Mouse (Mus musculus) heart, postnatal 36 days (tissue): ENCODE measurements around the gene 4930426L09Rik. TPM values are rescaled to one million over a fixed set of nuclear protein-coding genes. Genes with fewer than 3 reads are reported as not detected.
"Not testable (repeated sequence)": the region's sequence is repeated elsewhere in the genome, so short reads cannot be mapped to it uniquely, and the experiment has no call there.

Experiments
- DNase-seq, 2 experiments: peaks; one replicate each; pipeline ENCODE4 v3.0.0; 2021 to 2022
- intact Hi-C: fragments of 180-260 bp; cut with DNase I; formaldehyde crosslinking; loops from one replicate; pipeline ENCODE4 v1.15.1; 2025
- total RNA-seq, 2 experiments: library from RNA; stranded (reverse); gene quantifications; 2 replicates each; pipeline ENCODE4 v1.2.3; 2021

The 4930426L09Rik gene
- total RNA-seq, 2 experiments from 2014 or later, result 0.19 TPM; not detected in 1

DNA sequence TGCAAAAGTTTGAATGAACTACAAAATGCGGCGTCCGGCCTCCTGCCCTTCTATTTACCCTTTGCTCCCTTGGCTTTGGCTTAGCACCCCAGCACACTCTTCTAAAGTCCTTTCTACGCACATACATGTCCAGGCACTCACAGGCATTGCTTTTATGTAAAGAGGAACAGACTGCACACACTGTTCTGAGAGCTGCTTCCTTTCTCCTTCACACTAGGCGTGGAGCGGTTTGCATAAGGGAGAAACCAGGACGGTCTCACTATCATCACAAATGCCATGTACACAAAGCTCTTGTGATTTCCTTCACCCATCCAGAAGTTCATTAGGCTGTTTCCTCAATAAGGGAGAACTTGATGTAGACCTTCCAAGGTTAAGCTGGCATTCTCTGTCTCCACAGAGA is 8.0 kb downstream of the 4930426L09Rik start:
- intact Hi-C loops, result no loop called here
- DNase-seq, result no peak

DNA sequence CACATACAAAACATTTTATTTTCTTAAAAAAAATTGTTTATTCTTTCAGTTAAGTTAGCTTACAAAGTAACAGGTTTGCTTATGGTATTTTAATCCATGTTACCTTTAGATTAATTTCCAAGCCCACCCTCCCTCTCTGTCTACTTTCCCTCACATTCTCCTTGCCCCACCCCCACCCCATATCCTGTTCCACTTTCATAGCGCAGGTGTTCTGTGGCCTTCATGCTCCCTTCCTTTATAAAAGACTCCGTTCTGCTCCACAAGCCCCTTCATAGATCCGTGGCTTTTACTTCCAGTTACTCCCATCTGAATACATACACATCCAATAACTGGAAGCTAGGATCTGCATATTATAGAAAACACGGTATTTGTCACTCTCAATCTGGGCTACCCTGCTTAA is 9.4 kb downstream of the 4930426L09Rik start:
- DNase-seq, result no peak
- intact Hi-C loops, result no loop called here

DNA sequence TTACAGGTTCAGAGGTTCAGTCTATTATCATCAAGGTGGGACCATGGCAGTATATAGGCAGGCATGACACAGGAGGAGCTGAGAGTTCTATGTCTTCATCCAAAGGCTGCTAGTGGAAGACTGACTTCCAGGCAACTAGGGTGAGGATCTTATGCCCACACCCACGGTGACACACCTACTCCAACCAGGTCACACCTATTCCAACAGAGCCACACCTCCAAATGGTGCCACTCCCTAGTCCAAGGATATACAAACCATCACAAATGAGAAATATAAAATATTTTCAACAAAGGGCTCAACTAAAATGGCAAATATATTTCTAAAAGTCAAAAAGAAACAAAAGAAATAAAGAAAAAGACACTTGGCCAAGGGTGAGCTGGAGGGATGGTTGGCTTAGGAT is 12.4 kb downstream of the 4930426L09Rik start:
- intact Hi-C loops, DNase-seq: not testable (repeated sequence)

DNA sequence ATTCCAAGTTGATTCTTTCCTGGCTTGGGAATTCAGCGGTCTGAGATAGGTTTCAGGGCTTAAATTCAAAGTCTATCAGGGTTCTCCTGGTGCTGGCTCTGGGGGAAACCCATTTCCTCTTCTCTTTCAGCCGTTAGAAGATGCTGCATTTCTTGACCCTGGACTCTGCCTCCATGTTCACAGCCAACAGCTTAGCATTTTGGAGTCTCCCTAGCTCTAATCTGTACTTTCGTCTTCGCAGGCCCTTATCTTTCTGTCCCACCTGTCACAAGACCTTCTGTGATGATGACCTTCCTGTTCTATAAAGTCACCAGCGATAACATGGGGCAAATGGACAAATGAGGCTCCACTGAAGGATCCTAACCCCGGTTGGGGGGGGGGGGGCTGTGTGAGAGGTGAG is 13.3 kb downstream of the 4930426L09Rik start:
- intact Hi-C loops, result no loop called here
- no peak for DNase-seq

DNA sequence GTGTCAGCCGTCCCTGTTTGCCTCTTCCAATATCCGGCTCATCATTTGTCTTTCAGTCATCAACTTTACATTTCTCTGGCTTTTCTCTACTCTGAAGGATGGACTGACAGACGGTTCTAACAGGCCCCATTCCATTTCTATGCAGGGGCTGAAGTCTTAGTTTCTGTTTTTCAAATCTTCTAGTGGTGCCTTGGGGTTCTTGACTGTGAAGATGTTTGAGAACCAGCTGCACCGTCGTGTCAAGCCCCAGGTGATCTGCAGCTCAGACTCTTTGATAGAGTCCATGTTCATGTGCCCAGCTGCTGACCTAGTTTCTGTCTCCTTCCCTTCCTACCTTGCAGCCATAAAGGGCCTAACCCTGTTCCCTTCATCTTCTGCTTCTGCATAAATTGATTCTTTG is 18.2 kb downstream of the 4930426L09Rik start:
- intact Hi-C loops, result no loop called here
- DNase-seq, result no peak

DNA sequence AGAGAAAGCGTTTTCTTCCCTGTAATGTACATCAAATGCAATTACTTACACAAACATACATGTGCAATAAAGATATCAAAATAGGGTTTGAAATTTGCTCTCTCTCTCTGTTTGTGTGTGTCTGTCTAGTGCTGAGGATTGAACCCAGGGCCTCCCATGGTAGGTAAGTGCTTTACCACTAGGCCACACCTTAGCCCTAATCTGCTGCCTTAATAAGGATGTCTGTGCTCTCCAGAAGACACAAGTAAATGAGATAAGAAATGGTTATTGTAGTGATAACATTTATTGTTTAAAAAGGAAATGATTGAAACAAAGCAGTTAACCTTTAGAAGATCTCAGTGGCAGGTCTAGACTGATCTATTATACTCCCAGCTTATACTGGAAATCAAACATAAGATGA is 18.7 kb downstream of the 4930426L09Rik start:
- intact Hi-C loops, result no loop called here
- no peak for DNase-seq

DNA sequence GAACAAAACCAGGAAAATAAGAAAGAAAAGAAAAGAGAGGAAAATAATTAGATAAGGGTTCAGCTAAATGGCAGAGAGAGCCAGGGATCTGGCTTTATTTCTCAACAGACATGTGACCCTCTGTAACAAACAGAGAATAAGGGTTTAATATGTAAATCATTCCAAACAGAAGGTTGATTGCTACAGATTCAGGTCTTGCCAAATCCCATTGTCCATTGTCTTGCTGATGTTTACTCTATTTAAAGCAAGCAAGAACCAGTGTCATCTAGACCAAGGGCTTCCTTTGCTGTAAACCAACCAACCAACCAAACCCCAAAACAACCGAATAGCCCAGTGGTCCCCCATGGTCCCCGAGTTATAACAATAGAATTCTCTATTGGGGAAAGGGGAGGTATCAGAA is 19.9 kb downstream of the 4930426L09Rik start:
- DNase-seq, result no peak
- intact Hi-C loops, result no loop called here

DNA sequence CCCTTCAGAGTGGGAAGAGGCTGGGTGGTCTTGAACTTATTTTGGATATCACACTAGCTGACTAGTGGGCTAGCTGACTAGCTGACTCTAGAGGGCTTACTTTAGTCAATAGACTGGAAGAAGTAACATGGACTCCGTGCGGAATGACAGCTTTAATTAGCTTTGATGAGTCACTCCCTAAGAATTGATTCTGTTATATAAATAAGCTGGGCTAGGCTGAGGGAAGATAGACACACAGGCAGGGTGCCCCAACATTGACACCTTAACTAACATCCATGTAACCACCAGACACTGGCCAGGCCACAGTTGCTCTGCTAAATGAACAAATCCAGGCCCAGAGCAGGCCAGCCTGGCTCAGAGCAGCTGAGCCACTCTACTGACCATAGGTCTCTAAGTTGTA is 26.7 kb downstream of the 4930426L09Rik start:
- intact Hi-C loops, result no loop called here
- DNase-seq, result no peak

DNA sequence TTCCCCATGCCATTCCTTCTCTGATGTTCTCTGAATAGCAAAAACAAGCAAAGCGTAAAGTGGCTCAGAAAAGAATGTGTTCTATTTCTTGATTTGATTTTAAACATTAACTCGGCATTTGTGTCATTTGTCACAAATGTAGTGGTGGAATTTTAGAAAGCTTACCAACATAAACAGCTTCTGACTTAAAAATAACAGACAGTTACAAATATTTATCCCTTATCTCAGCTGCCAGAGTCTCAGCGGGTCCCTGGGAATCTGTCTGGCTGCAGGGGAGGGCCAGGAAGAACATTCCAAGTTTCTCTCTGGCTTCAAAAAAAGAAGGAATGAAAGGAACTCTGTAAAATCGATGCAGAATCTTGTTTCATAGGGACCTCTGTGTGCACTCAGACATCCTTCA is 39.3 kb downstream of the 4930426L09Rik start:
- intact Hi-C loops, result no loop called here
- DNase-seq, result no peak

DNA sequence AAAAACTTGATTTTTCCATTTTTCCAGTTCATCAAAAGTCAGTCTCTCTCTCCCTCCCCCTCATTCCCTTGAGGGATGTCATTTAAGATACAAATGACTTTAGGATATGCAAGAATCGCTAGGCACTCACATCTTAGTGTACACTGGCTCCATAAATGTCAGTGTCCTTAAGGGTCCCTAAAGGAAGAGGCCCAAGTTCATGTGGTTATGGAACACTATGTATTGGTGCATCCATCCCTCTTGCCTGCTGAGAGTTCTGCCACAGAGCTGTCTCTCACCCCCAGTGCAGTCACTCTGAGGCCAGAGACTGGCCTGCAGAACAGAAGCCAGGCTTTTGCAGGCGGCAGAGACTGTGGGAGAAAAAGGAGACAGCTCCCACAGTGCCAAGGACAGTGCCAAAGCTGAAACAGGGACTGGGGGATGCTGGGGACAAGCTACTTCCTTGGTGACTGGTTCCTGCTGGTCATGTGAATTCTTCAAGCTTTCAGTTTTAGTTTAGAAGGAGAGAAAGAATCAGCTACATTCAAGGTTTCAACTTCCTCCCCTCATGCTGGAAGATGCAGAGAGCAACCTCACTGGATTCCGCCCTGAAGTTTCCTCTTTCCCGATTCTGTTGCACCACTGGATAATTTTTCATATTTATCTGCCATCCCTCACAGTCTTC is 39.9 kb downstream of the 4930426L09Rik start:
- intact Hi-C loops, result no loop called here
- DNase-seq, result peak in 1 of 2 experiments; percentile 15

DNA sequence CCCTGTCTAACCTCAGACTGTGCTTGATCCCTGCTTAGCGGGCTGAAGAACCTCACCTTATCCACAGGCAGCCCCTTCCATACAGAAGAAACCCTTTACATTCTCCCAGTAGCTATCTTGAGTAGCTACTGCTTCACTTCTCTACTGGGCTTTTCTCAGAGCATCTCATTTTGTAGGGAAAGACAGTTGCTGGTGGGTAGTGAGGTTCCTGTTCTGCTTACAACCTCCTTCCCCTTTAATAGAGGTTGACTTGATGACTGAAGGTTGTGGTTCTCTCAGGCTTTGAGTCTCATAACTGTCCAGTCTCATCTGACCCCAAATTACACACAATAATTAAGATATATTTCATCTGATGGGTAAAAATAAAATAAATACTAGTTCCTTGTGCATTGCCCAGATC is 50.1 kb downstream of the 4930426L09Rik start:
- intact Hi-C loops, result no loop called here
- no peak for DNase-seq

DNA sequence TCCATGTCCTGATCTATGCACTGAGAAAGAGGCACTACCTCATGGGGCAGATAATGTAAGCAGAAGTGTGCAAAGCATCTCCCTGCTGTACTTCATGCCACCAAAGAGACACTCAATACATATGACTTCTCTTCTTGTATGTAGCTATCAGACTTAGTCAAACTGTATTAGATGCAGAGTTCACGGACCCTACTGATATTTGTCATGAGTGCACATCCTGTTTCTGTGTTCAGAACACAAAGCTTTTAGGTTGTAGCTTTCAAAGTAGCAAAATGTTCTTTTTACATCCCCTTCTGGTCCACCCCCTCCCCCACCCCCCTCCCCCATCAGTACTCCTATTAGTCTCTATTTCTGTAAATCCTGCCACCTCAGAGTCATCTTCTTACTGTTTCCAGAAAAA is 51.2 kb downstream of the 4930426L09Rik start:
- intact Hi-C loops, result no loop called here
- no peak for DNase-seq

Other genes starting within 250 kb of the 4930426L09Rik start
- gene Pip4k2a, start 217 bp upstream of the 4930426L09Rik start, total RNA-seq, result 1 to 10 TPM; 8.0 to 8.6 TPM
- gene Armc3, start 201.0 kb downstream of the 4930426L09Rik start, total RNA-seq, result not detected